Mouse (Mus musculus) left cerebral cortex, postnatal 10 days (tissue): ENCODE measurements at regions not wholly inside any gene's neighbourhood (a gene's known extent, or its start where the extent isn't known, plus 50 kb on each side); places are given as distances from the start of the nearest gene placed in this dataset.

Source experiments
- DNase-seq, 2 experiments: peaks; one replicate each; pipeline ENCODE4 v3.0.0; 2021 to 2022; ENCODE audit warnings: low spot score in 2 of 2, mixed read lengths in 1 of 2; ENCODE audit errors: extremely low spot score in 1 of 2
- intact Hi-C: fragments of 180-260 bp; cut with DNase I; formaldehyde crosslinking; loops from one replicate; pipeline ENCODE4 v1.15.1; 2025

GRCm38 (mm10) chr8:76038526-76038925, 590.0 kb downstream of the Iqcm start:
- intact Hi-C loops: no loop called here
- DNase-seq: no peak

GRCm38 (mm10) chr8:76052003-76052402, 603.5 kb downstream of the Iqcm start:
- intact Hi-C loops: no loop called here
- DNase-seq: peak in 1 of 2 experiments; percentile 4

DNA sequence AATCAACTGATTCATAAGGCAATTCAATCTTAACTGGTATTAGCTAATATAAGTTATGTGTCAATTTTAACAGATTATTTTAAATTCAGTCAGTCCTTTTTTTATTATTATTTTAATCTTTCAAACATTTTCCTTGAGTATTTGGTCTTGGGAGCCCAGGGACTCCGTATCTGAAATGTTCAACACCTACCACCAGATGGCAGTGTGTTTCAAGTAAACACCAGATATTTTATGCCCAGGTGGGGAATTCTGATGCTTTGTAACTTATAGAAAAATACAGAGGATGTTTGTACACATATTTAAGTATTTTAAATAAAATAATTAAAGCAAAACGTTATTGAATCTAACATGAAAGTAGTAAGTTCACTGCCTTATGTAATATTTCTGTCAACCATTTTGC, 619.2 kb downstream of the Iqcm start:
- intact Hi-C loops: loop anchor here (5.0 to 10.0 kb wide), 2 partner anchors 835 to 1247 kb away; no protein-coding TSS in a partner anchor

DNA sequence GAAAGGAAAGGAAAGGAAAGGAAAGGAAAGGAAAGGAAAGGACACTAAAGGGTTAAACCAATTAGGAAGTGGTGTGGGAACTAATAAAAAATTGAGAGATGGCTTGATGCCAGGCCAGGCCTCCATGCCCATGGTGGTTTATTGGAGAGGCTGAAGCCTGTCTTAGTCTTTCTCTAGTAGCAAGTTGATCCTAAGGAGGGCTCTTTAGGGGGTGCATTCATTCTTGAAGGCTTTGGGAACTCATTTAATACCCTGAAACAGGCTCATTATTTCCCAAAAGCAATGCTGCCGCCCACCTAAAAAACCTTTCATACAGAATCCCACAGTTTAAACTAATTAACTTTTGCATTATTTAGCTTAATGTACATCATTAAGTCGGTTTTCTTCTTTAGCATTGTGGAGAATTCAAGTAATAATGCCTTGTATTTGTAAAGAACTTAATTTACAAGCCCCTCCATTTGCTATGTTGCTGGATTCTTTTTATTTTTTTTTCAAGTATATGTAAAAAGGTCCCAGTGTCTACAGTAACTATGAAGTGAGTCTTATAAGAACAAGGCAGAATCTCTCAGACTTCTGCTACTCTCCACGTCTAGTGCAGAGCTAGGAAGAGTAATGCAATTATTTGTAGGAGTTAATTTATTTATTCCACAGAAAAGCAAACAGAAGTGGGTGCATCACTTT, 624.3 kb downstream of the Iqcm start:
- no peak for DNase-seq
- intact Hi-C loops: no loop called here

More for the DNA sequence above, 619.2 kb downstream of the Iqcm start:
- no peak for DNase-seq

- no peak for DNase-seq
- intact Hi-C loops: no loop called here
Measured at GRCm38 (mm10) chr8:76120587-76121145, 672.2 kb downstream of the Iqcm start.

- DNase-seq: peak in 1 of 2 experiments; percentile 11
Measured at GRCm38 (mm10) chr8:76127486-76127885, 679.0 kb downstream of the Iqcm start.

DNA sequence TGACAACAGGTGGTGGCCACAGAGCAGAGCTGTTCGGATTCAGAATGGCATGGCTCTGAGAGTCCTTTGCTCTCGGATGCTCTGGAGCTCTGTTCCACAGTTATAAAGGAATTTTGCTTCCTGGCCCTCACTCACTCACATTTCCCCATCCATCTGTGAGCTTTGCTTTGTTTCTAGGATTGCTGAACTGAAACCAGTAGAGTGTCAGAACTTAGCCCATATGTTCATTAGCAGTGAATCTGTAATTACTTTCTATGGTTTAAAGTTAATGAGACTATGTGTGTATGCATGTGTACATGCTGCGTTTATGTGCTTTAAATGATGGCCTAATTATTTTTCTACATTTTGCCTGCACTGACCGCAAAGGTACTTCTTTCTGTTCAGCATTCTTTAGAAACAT, 688.7 kb downstream of the Iqcm start:
- DNase-seq: no peak
- intact Hi-C loops: no loop called here

More at GRCm38 (mm10) chr8:76127486-76127885, 679.0 kb downstream of the Iqcm start:
- intact Hi-C loops: no loop called here

GRCm38 (mm10) chr8:76148681-76149080, 700.2 kb downstream of the Iqcm start:
- DNase-seq: no peak
- intact Hi-C loops: no loop called here

- intact Hi-C loops: no loop called here
- no peak for DNase-seq
Measured at GRCm38 (mm10) chr8:76182520-76182919, 716.7 kb upstream of the Nr3c2 start.

DNA sequence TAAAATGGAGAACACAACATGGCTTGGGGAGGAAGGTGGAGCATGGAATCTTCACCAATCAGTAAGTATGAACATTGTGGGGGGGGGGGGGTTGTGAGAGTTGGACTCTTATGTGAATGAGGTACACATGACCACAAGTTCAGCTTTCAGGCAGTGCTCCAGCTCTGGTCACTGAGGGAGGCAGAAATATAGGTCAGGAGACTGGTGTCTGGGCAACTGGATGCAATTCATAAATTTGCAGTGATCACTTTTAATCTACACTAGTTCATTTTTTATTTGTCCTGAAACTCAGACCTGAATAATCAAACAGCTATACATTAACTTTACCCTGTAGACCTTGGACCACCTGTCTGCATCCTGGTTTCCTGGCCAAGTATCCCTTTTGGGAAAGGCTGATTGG, 715.4 kb upstream of the Nr3c2 start:
- no peak for DNase-seq
- intact Hi-C loops: no loop called here

DNA sequence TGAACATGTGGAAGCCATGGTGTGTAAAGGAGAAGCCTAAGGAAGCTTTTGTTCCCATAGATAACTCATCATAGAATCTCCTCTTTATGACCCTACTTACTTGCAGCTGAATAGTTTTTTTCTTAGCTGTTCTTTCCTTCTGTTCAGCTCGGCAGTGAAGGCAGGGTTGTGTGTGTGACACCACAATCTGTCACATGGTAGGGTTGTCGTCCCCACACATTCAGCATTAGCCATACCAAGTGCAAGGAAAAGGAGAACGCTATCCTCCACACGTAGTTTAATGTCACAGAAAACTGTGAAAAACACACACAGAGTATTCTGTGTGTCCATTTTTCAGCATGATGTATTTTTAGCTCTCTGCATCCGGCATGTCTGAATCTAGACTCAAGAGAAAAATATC, 711.9 kb upstream of the Nr3c2 start:
- no peak for DNase-seq
- intact Hi-C loops: no loop called here

DNA sequence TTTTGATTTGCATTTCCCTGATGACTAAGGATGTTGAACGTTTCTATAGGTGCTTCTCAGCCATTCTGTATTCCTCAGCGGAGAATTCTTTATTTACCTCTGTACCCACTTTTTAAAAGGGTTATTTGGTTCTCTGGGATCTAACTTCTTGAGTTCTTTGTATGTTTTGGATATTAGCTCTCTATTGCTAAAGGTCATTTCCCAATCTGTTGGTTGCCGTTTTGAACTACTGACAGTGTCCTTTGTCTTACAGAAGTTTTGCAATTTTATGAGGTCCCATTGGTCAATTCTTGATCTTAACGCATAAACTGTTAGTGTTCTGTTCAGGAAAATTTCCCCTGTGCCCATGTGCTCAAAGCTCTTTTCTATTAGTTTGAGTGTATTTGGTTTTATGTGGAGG, 687.4 kb upstream of the Nr3c2 start:
- no peak for DNase-seq
- intact Hi-C loops: no loop called here

GRCm38 (mm10) chr8:76217819-76218580, 681.2 kb upstream of the Nr3c2 start:
- no peak for DNase-seq
- intact Hi-C loops: no loop called here

GRCm38 (mm10) chr8:76230847-76231246, 668.4 kb upstream of the Nr3c2 start:
- intact Hi-C loops: no loop called here
- DNase-seq: no peak

GRCm38 (mm10) chr8:76249194-76249593, 650.0 kb upstream of the Nr3c2 start:
- no peak for DNase-seq
- intact Hi-C loops: no loop called here

DNA sequence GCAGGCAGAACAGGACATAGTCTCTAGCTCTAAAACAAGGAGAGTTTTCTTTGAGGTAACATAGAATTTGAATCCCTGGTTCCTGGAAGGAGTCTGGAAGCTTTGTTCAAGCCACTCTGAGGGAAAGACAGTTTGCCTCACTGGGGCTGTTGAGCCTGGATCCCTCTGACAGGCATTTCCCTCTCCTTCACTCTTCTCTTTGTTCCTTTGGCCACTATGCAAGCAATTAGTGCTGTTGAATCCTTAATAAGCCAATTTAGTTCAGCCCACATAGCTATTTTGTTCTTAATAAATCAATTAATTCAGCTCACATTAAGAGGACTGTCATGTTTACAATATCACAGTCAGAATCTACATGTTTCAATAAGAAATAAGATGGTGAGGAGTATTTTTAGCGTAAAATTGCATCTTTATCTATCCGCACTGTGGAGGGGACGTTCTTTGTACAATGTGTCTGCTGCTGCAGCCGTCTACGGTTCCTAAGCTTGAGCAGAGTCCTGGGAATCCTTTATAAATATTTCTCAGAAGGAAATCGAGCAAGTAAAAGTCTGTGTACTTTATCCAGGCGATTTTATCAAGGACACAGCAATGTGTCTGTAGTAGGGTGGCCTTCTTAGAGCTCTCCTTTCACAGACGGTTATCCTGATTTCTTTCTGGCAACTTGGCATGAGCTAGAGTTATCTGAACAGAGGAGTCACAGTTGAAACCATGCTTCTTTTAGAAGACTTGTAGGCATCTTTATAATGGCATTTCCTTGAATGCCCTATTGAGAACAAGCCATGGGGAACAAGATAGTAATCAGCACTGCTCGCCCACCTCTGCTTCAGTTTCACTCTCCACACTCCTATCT, 646.9 kb upstream of the Nr3c2 start:
- intact Hi-C loops: no loop called here

More for the DNA sequence above, 646.9 kb upstream of the Nr3c2 start:
- DNase-seq: no peak
